Mouse (Mus musculus): ENCODE measurements around the gene Cdh4.

DNA sequence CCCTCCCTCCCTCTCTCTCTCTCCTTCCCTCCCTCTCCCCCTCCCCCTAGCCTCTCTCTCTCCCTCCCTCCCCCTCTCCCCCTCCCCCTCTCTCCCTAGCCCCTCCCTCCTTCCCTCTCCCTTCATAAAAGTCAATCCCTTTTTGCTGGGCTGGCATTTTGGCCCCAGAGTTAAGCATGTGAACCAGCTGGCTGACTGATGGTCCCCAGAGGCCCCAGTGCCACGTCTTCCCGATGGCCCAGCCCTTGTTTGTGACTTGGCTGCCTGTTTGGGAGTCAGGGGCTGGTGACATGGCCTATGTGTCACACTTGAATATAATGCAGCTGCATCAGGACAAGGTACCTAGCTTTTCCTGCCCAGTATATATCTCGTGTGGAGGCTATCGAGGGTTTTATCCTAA is 96.3 kb downstream of the Cdh4 start:
- TF ChIP-seq GATA1 (IDR thresholded peaks at IDR 0.05; ENCODE audit: borderline replicate concordance, low read length) (no peak), FLI1 (IDR thresholded peaks at IDR 0.05; ENCODE audit: low read length) (no peak)
